Mouse (Mus musculus) adrenal gland, postnatal 10 days (tissue): Measurements from ENCODE around the gene Skint4. TPM values are rescaled to one million over a fixed set of nuclear protein-coding genes. Genes with fewer than 3 reads are reported as not detected.

Experiments
- DNase-seq: peaks from one replicate; pipeline ENCODE4 v3.0.0; 2021; ENCODE audit warnings: mixed read lengths
- long read RNA-seq, 2 experiments: library from polyadenylated mRNA; stranded (forward); transcript quantifications; one replicate each; pipeline ENCODE4 v2.0.0; 2021
- total RNA-seq, 2 experiments: library from RNA; stranded (reverse); gene quantifications; 2 replicates each; pipeline ENCODE4 v1.2.3; 2021

Skint4 gene
- not detected for total RNA-seq
- long read RNA-seq, experiment 1 = 0 reads
- long read RNA-seq, experiment 2 = 0 reads

DNA sequence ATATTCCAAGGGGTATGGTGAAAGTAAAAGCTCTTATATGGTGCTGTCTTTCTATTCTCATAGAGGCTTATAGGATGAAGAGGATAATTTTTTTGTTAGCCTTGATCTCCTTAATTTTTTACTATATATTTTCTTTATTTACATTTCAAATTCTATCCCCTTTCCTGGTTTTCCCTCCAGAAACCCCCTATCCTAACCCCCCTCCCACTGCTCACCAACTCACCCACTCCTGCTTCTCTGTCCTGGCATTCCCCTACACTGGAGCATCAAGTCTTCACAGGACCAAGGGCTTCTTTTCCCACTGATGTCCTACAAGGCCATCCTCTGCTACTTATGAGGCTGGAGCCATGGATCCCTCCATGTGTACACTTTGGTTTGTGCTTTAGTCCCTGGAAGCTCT lies at the start of gene Skint4:
Skint4 (plus strand) TSS at position 301 of the 400 bp plus-strand sequence.
- no peak for DNase-seq

Other genes starting within 250 kb of the Skint4 start
- gene Slc5a9, start 169.1 kb upstream of the Skint4 start, total RNA-seq = not detected
- gene Skint8, start 152.6 kb upstream of the Skint4 start, total RNA-seq = not detected
- not detected for gene Skint7, start 99.1 kb upstream of the Skint4 start, total RNA-seq
- gene Skint1, start 65.7 kb upstream of the Skint4 start, total RNA-seq = not detected
- gene Skint3, start 160.2 kb downstream of the Skint4 start, total RNA-seq = under 1 TPM in 1 of 2 experiments, not detected in 1; 0.06 TPM